Mouse (Mus musculus) forebrain, embryonic 14.5 days (tissue): ENCODE measurements around the gene Tcirg1. TPM values are rescaled to one million over a fixed set of nuclear protein-coding genes. Genes with fewer than 3 reads are reported as not detected.

Source experiments
- ATAC-seq: fragments of 200-750 bp; cut with Nextera tagmentation; 2 replicates; pipeline ENCODE4 v1.8.0; 2017; ENCODE audit warnings: mild to moderate bottlenecking, moderate library complexity
- DNase-seq: peaks from one replicate; pipeline ENCODE4 v3.0.0-alpha.2; 2015; ENCODE audit warnings: low spot score
- H3K27ac ChIP-seq: fragments of 300-500 bp; sonication (generic); 2 replicates; pipeline ENCODE4 v1.5.1; 2014; ENCODE audit warnings: low read depth, mild to moderate bottlenecking, control low read depth, low read length, moderate library complexity
- H3K27me3 ChIP-seq: fragments of 300-500 bp; sonication (generic); replicated peaks from 2 replicates; pipeline ENCODE4 v1.6.1; 2014; ENCODE audit warnings: low read length, control low read depth, mixed read lengths; ENCODE audit not compliant: control insufficient read depth, insufficient read depth
- H3K36me3 ChIP-seq: fragments of 300-500 bp; sonication (generic); 2 replicates; pipeline ENCODE4 v1.6.1; 2014; ENCODE audit warnings: low read length, control low read depth; ENCODE audit not compliant: control insufficient read depth, insufficient read depth
- H3K4me1 ChIP-seq: fragments of 300-500 bp; sonication (generic); 2 replicates; pipeline ENCODE4 v1.6.1; 2014; ENCODE audit warnings: antibody characterized with exemption, low read length, control low read depth; ENCODE audit not compliant: control insufficient read depth, insufficient read depth
- H3K4me2 ChIP-seq: fragments of 300-500 bp; sonication (generic); 2 replicates; pipeline ENCODE4 v1.6.1; 2014; ENCODE audit warnings: mild to moderate bottlenecking, control low read depth, low read length
- H3K4me3 ChIP-seq: fragments of 300-500 bp; sonication (generic); 2 replicates; pipeline ENCODE4 v1.5.1; 2014; ENCODE audit warnings: low read depth, low read length, control low read depth
- H3K9ac ChIP-seq: fragments of 300-500 bp; sonication (generic); 2 replicates; pipeline ENCODE4 v1.6.1; 2014; ENCODE audit warnings: mild to moderate bottlenecking, low read length, control low read depth, moderate library complexity
- H3K9me3 ChIP-seq: fragments of 300-500 bp; sonication (generic); replicated peaks from 2 replicates; pipeline ENCODE4 v1.6.1; 2016; ENCODE audit warnings: low read length, control low read depth, mixed read lengths; ENCODE audit not compliant: control insufficient read depth
- WGBS: fragments of 180-500 bp; shearing (Covaris S2); extraction: QIAGEN DNeasy Blood & Tissue Kit; methylation state at CpG from one replicate; pipeline ENCODE4 v1.1.7; 2014; 5-methylcytosine and 5-hydroxymethylcytosine counted together
- polyA plus RNA-seq: library from polyadenylated mRNA; unstranded; fragments of >200 nt; fragmentation: Nextera tagmentation; extraction: Ambion mirVana; gene quantifications from 2 replicates; pipeline ENCODE4 v1.2.1, GENCODE M21; 2014

Tcirg1 gene
- polyA plus RNA-seq, 1 experiment from 2014 or later, result 5.8 TPM

- no peaks in the 10 kb centered on the region for H3K9me3 ChIP-seq
- no peaks in the 10 kb centered on the region for H3K27me3 ChIP-seq
- H3K4me3 ChIP-seq, result no peak overlapping the region
- no peak overlapping the region for H3K9ac ChIP-seq
- H3K27ac ChIP-seq, result no peak overlapping the region
- H3K4me1 ChIP-seq, result no peaks in the 10 kb centered on the region
- H3K4me2 ChIP-seq, result no peak overlapping the region
- DNase-seq, result peak; percentile 15
- peaks cover 62% of the 10 kb centered on the region for H3K36me3 ChIP-seq
- 35% methylated on average over 3 of the region's 3 CpGs for WGBS
- no peak for ATAC-seq
Measured at GRCm38 (mm10) chr19:3895171-3895631, 11.7 kb downstream of the Tcirg1 start.

GRCm38 (mm10) chr19:3894294-3894693, 12.6 kb downstream of the Tcirg1 start:
- Histone ChIP-seq H3K27ac (no peak overlapping the region), H3K4me3 (no peak overlapping the region), H3K27me3 (no peaks in the 10 kb centered on the region), H3K36me3 (peaks cover 68% of the 10 kb centered on the region), H3K4me1 (no peaks in the 10 kb centered on the region), H3K9me3 (no peaks in the 10 kb centered on the region), H3K4me2 (no peak overlapping the region), H3K9ac (no peak overlapping the region)
- no peak for DNase-seq
- ATAC-seq, result no peak
- 100% methylated on average over 2 of the region's 2 CpGs for WGBS

GRCm38 (mm10) chr19:3893545-3894116, 13.3 kb downstream of the Tcirg1 start:
- no peak for DNase-seq
- Histone ChIP-seq H3K36me3 (peaks cover 75% of the 10 kb centered on the region), H3K9ac (no peak overlapping the region), H3K4me2 (no peak overlapping the region), H3K27me3 (no peaks in the 10 kb centered on the region), H3K9me3 (no peaks in the 10 kb centered on the region), H3K4me1 (no peaks in the 10 kb centered on the region), H3K27ac (no peak overlapping the region), H3K4me3 (no peak overlapping the region)
- WGBS, result 96% methylated on average over 4 of the region's 4 CpGs
- ATAC-seq, result no peak

- ATAC-seq (no peak), DNase-seq (peak; percentile 13)
- Histone ChIP-seq H3K36me3 (peaks cover 77% of the 10 kb centered on the region), H3K9me3 (no peaks in the 10 kb centered on the region), H3K9ac (no peak overlapping the region), H3K4me3 (no peak overlapping the region), H3K4me1 (no peaks in the 10 kb centered on the region), H3K27me3 (no peaks in the 10 kb centered on the region), H3K4me2 (no peak overlapping the region), H3K27ac (no peak overlapping the region)
- 89% methylated on average over 8 of the region's 8 CpGs for WGBS
Measured at GRCm38 (mm10) chr19:3890181-3890580, 16.8 kb downstream of the Tcirg1 start.

- Histone ChIP-seq H3K4me3 (no peak overlapping the region), H3K4me1 (no peaks in the 10 kb centered on the region), H3K36me3 (peaks cover 68% of the 10 kb centered on the region), H3K27me3 (no peaks in the 10 kb centered on the region), H3K9ac (no peak overlapping the region), H3K4me2 (no peak overlapping the region), H3K27ac (no peak overlapping the region), H3K9me3 (no peaks in the 10 kb centered on the region)
- 91% methylated on average over 5 of the region's 5 CpGs for WGBS
- ATAC-seq (no peak), DNase-seq (no peak)
Measured at GRCm38 (mm10) chr19:3889096-3889495, 17.8 kb downstream of the Tcirg1 start.

GRCm38 (mm10) chr19:3884325-3884990, 22.5 kb downstream of the Tcirg1 start:
- no peak overlapping the region for H3K4me2 ChIP-seq
- no peaks in the 10 kb centered on the region for H3K9me3 ChIP-seq
- no peak for DNase-seq
- H3K4me1 ChIP-seq, result no peaks in the 10 kb centered on the region
- H3K27ac ChIP-seq, result no peak overlapping the region
- H3K4me3 ChIP-seq, result no peak overlapping the region
- ATAC-seq, result no peak
- whole genome bisulfite sequencing, result 90% methylated on average over 6 of the region's 6 CpGs
- no peaks in the 10 kb centered on the region for H3K27me3 ChIP-seq
- no peak overlapping the region for H3K9ac ChIP-seq
- H3K36me3 ChIP-seq, result peaks cover 24% of the 10 kb centered on the region

- Histone ChIP-seq H3K4me1 (no peaks in the 10 kb centered on the region), H3K9ac (no peak overlapping the region), H3K27me3 (no peaks in the 10 kb centered on the region), H3K9me3 (no peaks in the 10 kb centered on the region), H3K4me3 (no peak overlapping the region), H3K36me3 (peaks cover 8% of the 10 kb centered on the region), H3K27ac (no peak overlapping the region), H3K4me2 (no peak overlapping the region)
- peak; percentile 20 for DNase-seq
- WGBS, result 57% methylated on average over 4 of the region's 4 CpGs
- no peak for ATAC-seq
Measured at GRCm38 (mm10) chr19:3882214-3882613, 24.7 kb downstream of the Tcirg1 start.

- no peak overlapping the region for H3K9ac ChIP-seq
- H3K4me1 ChIP-seq, result no peaks in the 10 kb centered on the region
- no peak overlapping the region for H3K27ac ChIP-seq
- WGBS, result 92% methylated on average over 6 of the region's 6 CpGs
- H3K4me3 ChIP-seq, result no peak overlapping the region
- no peaks in the 10 kb centered on the region for H3K9me3 ChIP-seq
- no peaks in the 10 kb centered on the region; the same call in 1 of the 2 replicates for H3K36me3 ChIP-seq
- ATAC-seq (no peak), DNase-seq (no peak)
- H3K4me2 ChIP-seq, result no peak overlapping the region
- H3K27me3 ChIP-seq, result no peaks in the 10 kb centered on the region
Measured at GRCm38 (mm10) chr19:3880054-3880848, 26.7 kb downstream of the Tcirg1 start.

- H3K36me3 ChIP-seq, result no peaks in the 10 kb centered on the region
- no peak overlapping the region for H3K9ac ChIP-seq
- no peaks in the 10 kb centered on the region for H3K27me3 ChIP-seq
- DNase-seq, result no peak
- H3K4me1 ChIP-seq, result no peaks in the 10 kb centered on the region
- H3K9me3 ChIP-seq, result no peaks in the 10 kb centered on the region
- WGBS, result 83% methylated on average over 7 of the region's 7 CpGs
- no peak overlapping the region for H3K4me3 ChIP-seq
- H3K27ac ChIP-seq, result no peak overlapping the region
- no peak overlapping the region for H3K4me2 ChIP-seq
- no peak for ATAC-seq
Measured at GRCm38 (mm10) chr19:3875045-3875444, 31.9 kb downstream of the Tcirg1 start.
